Mouse (Mus musculus) liver, adult 2 months (tissue): ENCODE measurements around the gene Epb41l3. TPM values are rescaled to one million over a fixed set of nuclear protein-coding genes. Genes with fewer than 3 reads are reported as not detected.
A peak's percentile ranks its signal among the peaks of the same experiment; 100 is the strongest.

ENCODE experiments used
- DNase-seq: peaks from one replicate; pipeline ENCODE4 v3.0.0-alpha.2; 2011; ENCODE audit warnings: low read depth, low spot score; ENCODE audit errors: extremely low read depth
- H3K27ac ChIP-seq: fragments of 200-500 bp; replicated peaks from 2 replicates; pipeline ENCODE4 v1.5.1; 2012; ENCODE audit warnings: low read depth, mild to moderate bottlenecking, control low read depth, inconsistent platforms, low read length; ENCODE audit not compliant: insufficient read depth
- H3K27me3 ChIP-seq: fragments of 200-500 bp; 2 replicates; pipeline ENCODE4 v1.6.1; 2012; ENCODE audit warnings: mild to moderate bottlenecking, moderate library complexity, low read length, inconsistent platforms; ENCODE audit not compliant: control insufficient read depth, insufficient read depth
- H3K36me3 ChIP-seq: fragments of 200-500 bp; 2 replicates; pipeline ENCODE4 v1.6.1; 2012; ENCODE audit warnings: low read length, inconsistent platforms; ENCODE audit not compliant: control insufficient read depth, insufficient read depth
- H3K4me1 ChIP-seq: fragments of 200-500 bp; 2 replicates; pipeline ENCODE4 v1.6.1; 2011; ENCODE audit warnings: low read length; ENCODE audit not compliant: control insufficient read depth, insufficient read depth
- H3K4me3 ChIP-seq: fragments of 200-500 bp; 2 replicates; pipeline ENCODE4 v1.5.1; 2011; ENCODE audit warnings: low read depth, mild to moderate bottlenecking, control low read depth, low read length, moderate library complexity; ENCODE audit not compliant: insufficient read depth
- H3K79me2 ChIP-seq: fragments of 200-500 bp; 2 replicates; pipeline ENCODE4 v1.6.1; 2012; ENCODE audit warnings: inconsistent platforms, mild to moderate bottlenecking, low read length, moderate library complexity; ENCODE audit not compliant: control insufficient read depth, insufficient read depth
- H3K9ac ChIP-seq: fragments of 200-500 bp; 2 replicates; pipeline ENCODE4 v1.6.1; 2012; ENCODE audit warnings: low read depth, mild to moderate bottlenecking, control low read depth, inconsistent platforms, low read length
- CTCF ChIP-seq: fragments of 200-500 bp; IDR thresholded peaks from 2 replicates; pipeline ENCODE4 v1.5.1; 2011; ENCODE audit warnings: low read depth, low read length, control low read depth
- POLR2A ChIP-seq: fragments of 200-500 bp; IDR thresholded peaks from 2 replicates; pipeline ENCODE4 v1.6.1; 2011; ENCODE audit warnings: low read length, control low read depth; ENCODE audit not compliant: insufficient read depth; ENCODE audit errors: extremely low read depth
- WGBS: fragments of 180-500 bp; shearing (Covaris S2); methylation state at CpG from one replicate; pipeline ENCODE4 v1.1.7; 2018; 5-methylcytosine and 5-hydroxymethylcytosine counted together
- polyA plus RNA-seq: library from polyadenylated mRNA; depleted of rRNA; stranded (reverse); fragments of >200 nt; gene quantifications from 2 replicates; pipeline ENCODE4 v1.2.3, GENCODE M21; 2012
- total RNA-seq: library from RNA; depleted of rRNA; stranded (reverse); fragments of >200 nt; gene quantifications from 2 replicates; pipeline ENCODE4 v1.2.3, GENCODE M21; 2014

The Epb41l3 gene
- total and polyA plus RNA-seq, 2 experiments: 0.69 to 3.6 TPM

DNA sequence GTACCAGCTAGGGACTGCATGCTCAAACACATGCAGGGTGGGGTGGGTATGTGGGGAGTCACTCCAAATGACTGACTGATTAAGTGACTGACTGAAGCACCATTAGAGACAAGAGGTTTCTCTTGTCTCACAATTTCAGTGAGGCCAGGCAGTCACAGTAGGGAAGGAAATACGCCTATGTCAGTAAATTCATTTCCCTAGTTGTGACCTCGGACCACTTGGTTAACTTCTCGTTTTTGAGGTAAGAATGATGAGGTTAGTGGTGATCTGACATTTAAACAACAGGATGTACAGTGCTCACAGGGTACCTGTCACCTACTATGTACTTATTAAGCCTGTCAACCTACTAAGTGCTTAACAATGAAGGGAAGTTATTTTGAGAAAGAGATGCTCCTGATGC, 67.5 kb downstream of the Epb41l3 start:
- no peaks in the 10 kb centered on the region for H3K27me3 ChIP-seq
- WGBS: 78% methylated on average over 3 of the region's 3 CpGs
- H3K4me1 ChIP-seq: no peaks in the 10 kb centered on the region
- peak; percentile 23 for DNase-seq
- no peaks in the 10 kb centered on the region for H3K79me2 ChIP-seq
- no peak overlapping the region for H3K9ac ChIP-seq
- TF ChIP-seq POLR2A: no peak
- TF ChIP-seq CTCF: no peak
- H3K27ac ChIP-seq: no peak overlapping the region
- H3K36me3 ChIP-seq: no peaks in the 10 kb centered on the region
- no peak overlapping the region for H3K4me3 ChIP-seq

GRCm38 (mm10) chr17:69150826-69151225, 75.3 kb downstream of the Epb41l3 start:
- Histone ChIP-seq H3K79me2 (no peaks in the 10 kb centered on the region), H3K9ac (no peak overlapping the region), H3K27ac (no peak overlapping the region), H3K27me3 (0 out of 2 replicates have a peak, but pooled peaks cover 3% of the 10 kb centered on the region), H3K36me3 (no peaks in the 10 kb centered on the region), H3K4me1 (no peaks in the 10 kb centered on the region), H3K4me3 (no peak overlapping the region)
- TF ChIP-seq POLR2A: no peak
- TF ChIP-seq CTCF: no peak
- no peak for DNase-seq

DNA sequence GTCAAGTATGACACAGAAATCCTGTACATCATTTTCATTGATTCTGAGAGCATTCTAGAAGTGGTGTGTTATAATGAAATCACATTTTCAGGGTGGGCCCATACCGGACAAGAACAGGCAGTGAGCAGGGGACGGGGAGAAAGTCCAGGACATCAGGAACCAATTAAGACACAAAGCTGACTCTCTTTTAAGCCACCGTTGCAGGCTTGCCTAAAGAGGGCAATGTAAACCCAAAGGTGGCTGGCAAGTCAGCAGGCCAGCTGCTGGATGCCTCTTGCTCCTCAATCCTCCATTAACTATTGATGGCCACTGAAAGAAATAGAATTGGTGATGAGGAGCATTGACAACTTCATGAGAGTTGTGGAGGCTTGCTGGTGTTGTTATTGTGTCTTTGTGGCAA, 75.8 kb downstream of the Epb41l3 start:
- no peak for DNase-seq
- no peaks in the 10 kb centered on the region for H3K36me3 ChIP-seq
- no peak overlapping the region for H3K4me3 ChIP-seq
- H3K27ac ChIP-seq: no peak overlapping the region
- TF ChIP-seq CTCF: no peak
- TF ChIP-seq POLR2A: no peak
- no peaks in the 10 kb centered on the region for H3K79me2 ChIP-seq
- H3K4me1 ChIP-seq: no peaks in the 10 kb centered on the region
- H3K27me3 ChIP-seq: 0 out of 2 replicates have a peak, but pooled peaks cover 3% of the 10 kb centered on the region
- WGBS: 33% methylated on average over 3 of the region's 3 CpGs
- H3K9ac ChIP-seq: no peak overlapping the region

DNA sequence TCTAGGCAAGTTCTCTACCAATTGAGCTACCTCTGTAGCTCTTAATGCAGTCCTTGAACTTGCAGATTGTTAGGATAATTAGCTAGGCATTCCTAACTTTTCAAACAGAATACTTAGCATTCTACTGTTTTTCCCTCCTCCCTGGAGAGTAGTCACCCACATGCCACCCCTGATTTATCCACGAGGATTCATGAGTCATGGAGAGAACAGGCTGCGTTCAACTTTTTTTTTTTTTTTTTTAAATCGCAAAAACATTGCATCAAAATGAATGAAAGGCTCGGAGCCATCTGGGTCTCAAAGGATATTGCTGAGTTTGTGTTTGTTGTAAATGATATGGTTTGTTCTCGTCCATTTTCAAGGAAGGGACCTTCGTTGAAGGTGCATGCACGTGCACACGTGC, 79.6 kb downstream of the Epb41l3 start:
- 73% methylated on average over 8 of the region's 8 CpGs for WGBS
- H3K27ac ChIP-seq: no peak overlapping the region
- no peaks in the 10 kb centered on the region for H3K79me2 ChIP-seq
- no peak overlapping the region for H3K9ac ChIP-seq
- no peak overlapping the region for H3K4me3 ChIP-seq
- TF ChIP-seq CTCF (no peak), POLR2A (no peak)
- no peaks in the 10 kb centered on the region for H3K36me3 ChIP-seq
- H3K27me3 ChIP-seq: peaks cover 13% of the 10 kb centered on the region
- H3K4me1 ChIP-seq: no peaks in the 10 kb centered on the region
- DNase-seq: no peak

- Histone ChIP-seq H3K4me1 (no peaks in the 10 kb centered on the region), H3K9ac (peak overlapping the region; percentile 64), H3K27me3 (peaks cover 13% of the 10 kb centered on the region), H3K36me3 (no peaks in the 10 kb centered on the region), H3K27ac (no peak overlapping the region), H3K4me3 (peak overlapping the region; percentile 56; the same call in 1 of the 2 replicates), H3K79me2 (no peaks in the 10 kb centered on the region)
- 2% methylated on average over 56 of the region's 58 CpGs for WGBS
- no peak for DNase-seq
- no peak for TF ChIP-seq CTCF
- no peak for TF ChIP-seq POLR2A
These were observed 81.1 kb downstream of the Epb41l3 start for GRCm38 (mm10) chr17:69156522-69157100.

GRCm38 (mm10) chr17:69157101-69157808, 81.8 kb downstream of the Epb41l3 start:
- peak overlapping the region; percentile 64 for H3K9ac ChIP-seq
- H3K4me3 ChIP-seq: peak overlapping the region; percentile 56; the same call in 1 of the 2 replicates
- TF ChIP-seq POLR2A: no peak
- TF ChIP-seq CTCF: no peak
- no peak overlapping the region for H3K27ac ChIP-seq
- H3K79me2 ChIP-seq: no peaks in the 10 kb centered on the region
- peaks cover 13% of the 10 kb centered on the region for H3K27me3 ChIP-seq
- no peak for DNase-seq
- 1% methylated on average over 63 of the region's 66 CpGs for WGBS
- H3K36me3 ChIP-seq: no peaks in the 10 kb centered on the region
- H3K4me1 ChIP-seq: no peaks in the 10 kb centered on the region
